Mouse (Mus musculus): ENCODE data around the gene Zfp654.
"Not testable (repeated sequence)": the region's sequence is repeated elsewhere in the genome, so short reads cannot be mapped to it uniquely, and the experiment has no call there.

Gene Zfp654

DNA sequence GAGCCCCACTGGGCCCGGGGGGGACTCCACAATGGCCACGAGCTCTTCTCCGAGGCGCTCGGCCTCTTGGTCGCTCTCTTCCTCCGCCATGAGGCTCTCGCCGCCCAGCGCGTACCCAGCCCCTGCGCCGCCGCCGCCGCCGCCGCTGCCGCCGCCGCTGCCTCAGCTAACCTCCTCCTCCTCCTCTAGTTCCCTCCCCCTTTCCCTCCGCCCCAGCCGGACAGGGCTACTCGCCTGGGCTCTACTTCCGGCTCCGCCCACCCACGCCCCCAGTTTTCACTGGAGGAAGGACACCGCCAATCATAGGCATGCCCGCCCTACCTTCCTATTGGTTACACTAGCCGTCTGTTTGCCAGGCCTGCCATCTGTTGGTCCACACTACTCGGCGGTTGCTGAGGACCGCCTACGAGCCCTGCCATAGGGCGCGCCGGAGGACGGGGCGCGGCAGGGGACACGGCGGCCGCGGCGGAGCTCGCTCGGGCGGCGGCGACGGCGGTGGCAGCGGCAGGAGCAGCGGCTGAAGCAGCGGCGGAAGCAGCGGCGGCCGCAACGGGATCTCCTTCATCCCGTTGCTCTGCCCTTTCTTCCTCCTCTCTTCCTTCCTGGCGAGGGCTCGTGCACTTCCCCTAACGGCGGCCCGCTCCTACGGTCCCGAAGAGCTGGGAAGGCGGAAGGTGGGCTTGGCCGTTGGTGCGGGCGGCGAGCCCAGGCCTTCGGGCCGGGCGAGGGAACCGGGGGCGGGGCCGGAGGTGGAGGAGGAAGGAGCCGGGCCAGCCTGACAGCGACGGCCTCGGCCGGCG is at the start of gene Zfp654, which contains the start of gene Cggbp1:
TSS of gene Zfp654 (minus strand) at position 90 of the 800 bp plus-strand sequence.
TSS of gene Cggbp1 (plus strand) at position 434 of the 800 bp plus-strand sequence.
- DNase-seq = peak; percentile 100

DNA sequence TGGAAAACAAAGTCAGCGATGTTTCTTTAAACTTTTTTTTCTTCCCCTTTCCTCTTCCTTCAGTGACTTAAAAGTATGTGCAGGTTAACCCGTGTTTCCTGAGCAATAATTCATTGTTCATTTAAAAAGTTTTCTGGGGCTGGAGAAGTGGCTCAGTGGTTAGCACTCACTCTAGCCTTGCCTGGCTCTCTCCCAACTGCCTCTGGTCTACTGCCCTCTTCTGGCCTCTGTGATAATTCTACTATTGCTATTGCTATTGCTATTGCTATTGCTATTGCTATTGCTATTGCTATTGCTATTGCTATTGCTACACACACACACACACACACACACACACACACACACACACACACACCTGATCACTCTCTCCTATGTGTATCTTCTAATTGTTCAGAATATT is 47.6 kb upstream of the Zfp654 start:
- DNase-seq = peak in 1 of 2 experiments; percentile 20

DNA sequence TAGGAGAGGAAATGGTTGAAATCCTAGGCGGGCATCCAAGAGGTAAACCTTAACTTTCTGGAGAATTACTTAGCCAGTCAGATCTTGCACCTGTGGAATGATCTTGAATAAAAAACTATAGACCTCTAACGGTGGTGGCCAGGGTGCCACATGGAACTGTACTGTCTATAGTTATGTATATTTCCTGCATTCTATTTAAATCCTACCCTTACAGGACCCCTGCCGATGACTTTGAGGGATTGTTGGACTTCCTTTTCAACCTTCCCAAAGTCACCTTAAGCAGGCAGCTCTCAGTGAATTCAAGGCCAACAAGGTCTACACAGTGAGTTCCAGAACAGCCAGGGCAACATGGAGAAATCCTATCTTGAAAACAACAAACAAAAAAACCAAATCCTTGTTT is 38.0 kb upstream of the Zfp654 start:
- no peak for DNase-seq

DNA sequence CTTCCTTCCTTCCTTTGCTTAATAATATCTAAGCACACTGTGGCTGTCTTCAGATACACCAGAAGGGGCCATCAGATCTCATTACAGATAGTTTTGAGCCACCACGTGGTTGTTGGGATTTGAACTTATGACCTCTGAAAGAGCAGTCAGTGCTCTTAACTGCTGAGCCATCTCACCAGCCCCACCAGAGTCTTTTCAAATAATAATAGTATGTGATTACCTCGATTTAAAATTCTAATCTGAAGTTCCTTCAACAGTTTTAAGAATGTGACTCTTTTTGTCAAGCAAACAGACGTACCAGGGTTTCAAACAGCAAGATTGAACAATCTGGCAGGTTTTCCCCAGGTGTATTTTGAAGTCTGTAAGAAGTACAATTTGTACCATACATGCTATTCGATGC is 34.1 kb upstream of the Zfp654 start:
- no peak for DNase-seq

DNA sequence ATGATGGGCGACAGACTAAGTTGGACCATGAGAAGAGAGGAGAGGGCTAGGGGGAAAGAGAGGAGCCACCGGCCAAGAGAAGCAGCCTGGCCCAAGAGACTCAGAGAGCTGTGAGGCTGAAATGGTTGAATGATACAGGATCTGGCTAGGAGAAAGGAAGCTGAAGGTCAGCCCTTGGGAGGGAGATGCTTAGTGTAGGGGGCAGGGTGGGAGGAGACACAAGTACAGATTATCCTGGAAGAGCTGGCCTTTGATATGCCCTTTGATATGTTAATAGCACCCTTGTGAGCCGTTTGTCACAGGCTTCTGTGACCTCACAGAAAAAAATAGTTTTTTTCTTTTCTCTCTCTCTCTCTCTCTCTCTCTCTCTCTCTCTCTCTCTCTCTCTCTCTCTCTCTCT is 33.7 kb upstream of the Zfp654 start:
- DNase-seq = no peak

DNA sequence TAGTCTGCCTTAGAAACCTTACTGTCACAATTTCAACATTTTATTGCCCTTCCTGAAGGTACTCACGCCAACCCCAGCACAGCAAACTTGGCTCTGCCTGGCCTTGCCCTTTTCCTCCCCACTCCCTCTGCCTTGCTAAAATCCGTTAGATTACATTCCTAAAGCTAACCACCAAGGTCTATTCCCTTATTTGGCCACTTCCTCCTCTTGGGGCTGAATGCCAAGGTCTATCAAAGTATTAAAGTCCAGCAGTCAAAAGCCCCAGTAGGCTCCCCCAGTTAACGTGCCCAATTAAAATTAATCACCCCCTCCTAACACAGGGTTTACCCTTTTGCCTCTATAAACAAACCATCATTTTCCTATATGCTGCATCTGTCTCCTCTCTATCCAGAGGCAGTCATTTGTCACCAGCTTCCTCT is 33.0 kb upstream of the Zfp654 start:
- no peak for DNase-seq

DNA sequence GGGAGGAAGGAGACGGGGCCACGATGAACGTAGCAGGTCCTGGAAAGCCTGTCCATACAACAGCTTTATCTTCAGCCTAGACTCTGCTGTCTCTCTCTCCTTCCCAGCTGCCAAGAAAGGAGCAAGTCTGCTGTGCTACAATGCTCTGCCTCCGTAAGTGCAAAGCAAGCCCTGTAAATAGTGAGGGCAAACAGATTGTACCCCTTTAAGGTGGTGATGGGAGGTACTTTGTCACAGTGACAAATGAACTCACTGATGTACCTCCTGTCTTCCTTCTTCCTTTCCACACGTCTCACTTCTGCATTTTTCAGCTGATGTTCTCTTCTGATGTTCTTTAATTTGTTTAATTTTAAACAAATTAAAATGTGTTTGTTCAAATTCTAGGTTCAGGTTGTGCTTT is 32.4 kb upstream of the Zfp654 start:
- no peak for DNase-seq

DNA sequence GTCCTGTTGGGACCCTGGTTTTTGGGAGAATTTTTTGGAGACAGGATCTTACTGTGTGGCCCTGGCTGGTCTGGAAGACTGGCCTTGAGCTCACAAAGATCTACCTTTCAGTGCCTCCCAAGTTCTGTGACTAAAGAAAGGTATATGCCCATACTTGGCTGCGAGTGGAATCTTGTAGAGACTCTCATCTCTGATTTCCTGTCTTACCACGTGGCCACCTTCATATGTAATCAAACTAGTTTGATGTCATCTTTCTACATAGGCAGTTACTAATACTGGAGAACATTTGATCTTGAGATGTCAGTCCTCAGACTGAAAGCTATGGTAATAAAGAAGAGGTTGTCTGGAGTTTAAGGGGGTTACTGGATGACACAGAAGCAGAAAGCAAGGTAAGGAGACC is 30.0 kb upstream of the Zfp654 start:
- no peak for DNase-seq

DNA sequence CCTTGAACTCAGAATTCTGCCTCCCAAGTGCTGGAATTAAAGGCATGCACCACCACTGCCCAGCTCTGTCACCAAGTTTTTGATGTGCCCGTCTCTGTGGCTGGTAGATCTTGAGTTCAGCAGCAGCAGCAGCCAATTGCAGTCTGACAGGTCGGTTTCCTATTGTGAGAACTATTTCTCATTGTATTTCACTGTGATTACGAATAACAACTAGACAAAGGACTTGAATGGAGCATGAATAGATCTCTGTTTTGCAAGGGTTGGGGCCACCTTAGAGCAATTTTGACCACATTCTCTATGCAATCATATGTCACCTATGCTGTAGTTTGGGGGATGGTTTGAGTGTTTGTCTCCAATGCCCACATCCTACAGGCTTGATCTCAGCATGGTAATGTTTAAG is 29.5 kb upstream of the Zfp654 start:
- DNase-seq = no peak

DNA sequence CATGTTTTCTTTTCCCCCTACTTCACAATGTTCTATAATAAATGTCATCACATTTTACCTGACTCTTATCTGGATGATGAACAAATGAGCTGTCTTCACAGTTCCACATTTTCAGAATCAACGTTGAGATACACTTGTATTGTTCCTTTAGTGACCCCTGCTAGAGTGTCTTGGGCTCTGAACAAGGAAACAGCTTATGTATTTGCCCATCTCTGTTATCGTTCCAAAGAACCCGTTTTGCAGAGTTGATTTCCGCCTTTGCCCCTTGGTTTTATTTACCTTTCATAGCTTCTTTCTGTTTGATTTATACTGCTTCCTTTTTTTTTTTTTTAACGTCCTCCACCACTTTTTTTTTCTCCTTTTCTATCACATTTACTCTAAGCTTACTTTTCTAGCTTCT is 28.3 kb upstream of the Zfp654 start:
- DNase-seq = no peak

DNA sequence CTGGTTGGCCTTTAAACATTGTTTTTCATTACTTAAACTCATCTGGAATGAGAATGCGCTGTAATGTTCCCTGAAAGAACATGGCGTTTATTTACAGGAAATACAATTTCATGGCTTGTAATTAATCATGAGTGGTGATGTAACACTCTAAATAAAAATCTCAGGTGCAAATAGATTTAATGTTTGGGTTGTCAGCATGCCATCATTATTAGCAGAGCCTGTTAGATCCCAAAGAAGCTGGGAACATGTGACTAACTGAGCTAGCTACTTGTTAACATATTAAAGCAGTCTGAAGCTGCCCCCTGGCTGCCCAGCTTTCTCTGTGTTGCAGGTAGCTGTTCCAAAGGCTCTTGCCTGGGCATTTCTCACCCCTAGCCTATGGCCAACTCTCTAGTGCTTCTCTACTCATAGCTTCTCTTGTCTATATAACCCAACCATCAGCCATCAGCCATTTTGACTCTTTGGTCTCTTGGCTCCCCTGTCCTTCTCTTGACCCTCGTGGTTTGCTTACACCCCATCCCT is 27.2 kb upstream of the Zfp654 start:
- peak in 1 of 2 experiments; percentile 25 for DNase-seq

DNA sequence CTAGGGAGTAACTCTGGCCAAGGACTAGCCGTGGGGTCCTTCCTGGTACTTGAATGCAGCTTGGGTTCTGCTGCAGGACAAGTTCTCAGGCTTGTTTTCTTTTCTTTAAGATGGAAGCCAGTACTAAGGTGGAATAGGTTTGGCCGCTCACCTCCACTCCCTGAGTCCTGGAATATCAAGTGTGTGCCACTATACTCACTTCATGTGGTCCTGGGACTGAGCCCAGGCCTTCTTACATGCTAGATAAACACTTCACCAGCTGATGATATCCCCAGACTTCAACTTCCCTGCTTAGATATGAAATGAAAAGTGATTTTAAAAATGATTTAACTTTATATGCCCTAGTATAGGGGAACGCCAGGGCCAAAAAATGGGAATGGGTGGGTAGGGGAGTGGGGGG is 25.9 kb upstream of the Zfp654 start:
- peak; percentile 37 to 42 for DNase-seq

DNA sequence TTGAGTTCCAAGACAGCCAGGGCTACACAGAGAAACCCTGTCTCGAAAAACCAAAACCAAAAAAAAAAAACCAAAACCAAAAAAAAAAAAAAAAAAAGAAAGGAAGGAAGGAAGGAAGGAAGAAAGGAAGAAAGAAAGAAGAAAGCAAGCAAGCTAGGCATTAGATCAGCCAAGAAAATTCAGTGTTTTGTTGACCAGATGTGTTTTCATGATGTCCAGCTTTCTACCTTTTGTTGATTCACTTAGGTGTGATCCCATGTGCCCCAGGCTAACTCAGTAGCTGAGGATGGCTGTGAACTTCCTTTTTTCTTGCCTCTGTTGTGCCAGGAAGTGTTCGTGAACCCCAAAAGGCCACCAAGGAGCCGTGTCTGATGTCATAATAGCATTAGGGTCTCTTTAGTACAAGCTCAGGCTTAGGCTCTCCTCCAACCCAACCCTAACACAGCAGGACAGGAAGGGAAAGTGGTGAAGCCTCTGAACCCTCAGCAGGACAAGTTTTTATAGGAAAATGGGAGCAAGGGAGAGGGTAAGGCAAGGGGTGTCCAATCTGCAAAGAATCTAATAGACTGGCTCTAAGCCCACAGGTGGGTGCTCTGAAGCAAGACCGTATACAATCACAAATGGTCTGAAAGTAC is 25.3 kb upstream of the Zfp654 start:
- no peak for DNase-seq

DNA sequence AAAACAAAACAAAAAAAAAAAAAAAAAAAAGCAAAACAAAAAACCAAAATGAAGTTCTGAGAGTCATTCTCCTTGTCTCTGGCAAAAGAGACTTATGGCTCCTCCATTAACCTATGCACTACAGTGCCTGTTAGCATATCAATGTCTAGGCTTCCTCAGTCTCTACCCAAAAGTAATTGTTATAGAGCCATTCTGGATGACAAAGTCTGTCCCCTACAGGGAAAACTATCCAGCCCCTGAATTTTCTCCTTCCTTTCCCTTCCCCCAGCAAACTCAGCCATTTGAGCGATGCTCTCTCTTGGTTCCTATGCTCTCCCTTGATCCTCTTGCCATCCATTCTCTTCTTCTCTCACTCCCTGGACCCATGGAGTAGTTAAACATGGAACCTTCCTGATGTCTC is 24.4 kb upstream of the Zfp654 start:
- DNase-seq = no peak

DNA sequence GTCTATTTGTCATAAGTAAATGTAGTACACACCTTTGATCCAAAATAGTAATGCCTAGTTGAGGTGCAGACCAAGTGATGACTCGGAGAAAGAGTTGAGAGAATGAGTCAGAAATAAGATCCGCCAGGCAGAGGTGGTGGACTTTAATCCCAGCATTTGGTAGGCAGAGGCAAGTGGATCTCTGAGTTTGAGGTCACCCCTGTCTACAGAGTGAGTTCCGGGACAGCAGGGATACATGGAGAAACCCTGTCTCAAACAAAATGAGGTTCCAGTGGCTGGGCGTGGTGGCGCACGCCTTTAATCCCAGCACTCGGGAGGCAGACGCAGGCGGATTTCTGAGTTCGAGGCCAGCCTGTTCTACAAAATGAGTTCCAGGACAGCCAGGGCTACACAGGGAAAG is 23.9 kb upstream of the Zfp654 start:
- no peak for DNase-seq

DNA sequence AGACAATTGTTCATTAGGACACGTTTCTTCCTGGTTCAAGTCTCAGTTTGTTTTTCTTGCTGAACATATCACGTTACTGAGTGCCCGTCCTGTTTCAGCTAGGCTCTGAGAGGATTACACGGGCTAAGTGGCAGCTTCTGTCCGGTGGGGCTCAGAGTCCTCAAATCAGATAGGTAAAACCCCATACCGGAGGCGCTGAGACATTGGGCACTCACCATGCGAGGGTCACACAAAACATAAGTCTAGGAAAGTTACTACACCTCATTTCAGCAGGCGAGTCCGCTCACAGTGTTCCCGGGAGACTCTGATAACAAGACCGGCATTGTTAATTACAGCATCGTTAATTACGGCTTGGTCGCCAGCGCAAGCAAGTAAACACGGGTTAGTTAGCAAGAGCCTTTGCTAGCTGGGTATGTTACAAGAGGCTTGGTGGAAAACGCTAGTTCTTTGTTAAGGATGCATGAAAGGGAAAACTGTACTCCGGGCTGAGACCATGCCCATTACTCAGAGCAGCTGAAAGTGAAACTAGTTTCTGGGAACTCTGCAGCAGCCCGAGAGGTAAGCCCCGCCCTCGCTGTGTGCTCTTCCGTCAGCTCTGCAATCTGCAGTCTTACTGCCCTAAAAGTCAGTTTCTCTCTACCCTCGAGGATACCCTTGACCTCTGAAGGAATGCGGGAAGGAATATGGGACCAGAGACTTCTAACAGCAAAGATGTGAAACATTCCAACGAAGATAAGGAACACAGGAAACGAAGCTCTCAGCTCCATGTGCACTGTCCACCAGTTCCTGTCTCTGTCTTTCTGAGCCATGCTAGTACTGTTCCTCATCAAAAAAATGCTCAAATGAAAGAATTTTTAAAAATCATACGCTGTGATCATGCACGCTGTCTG is 22.2 kb upstream of the Zfp654 start:
- peak; percentile 72 to 73 for DNase-seq

DNA sequence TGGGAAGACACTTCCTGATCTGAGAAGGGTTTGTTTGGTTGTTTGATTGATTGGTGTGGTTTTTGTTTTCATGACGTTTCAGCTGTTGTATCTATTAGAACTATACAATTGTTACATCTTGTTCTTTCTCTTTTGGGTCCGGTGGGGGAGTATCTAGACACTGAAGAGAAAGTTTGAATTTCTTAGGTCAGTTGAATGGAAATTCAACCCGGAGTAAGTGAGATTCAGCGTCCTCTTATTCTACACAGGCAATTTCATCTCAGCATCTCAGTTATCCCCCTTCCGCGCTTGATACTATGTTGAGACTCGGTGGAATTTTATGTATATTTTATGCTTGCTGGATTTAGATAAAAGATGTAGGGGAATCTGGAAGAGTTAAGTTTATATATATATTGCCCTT is 21.4 kb upstream of the Zfp654 start:
- DNase-seq = no peak

DNA sequence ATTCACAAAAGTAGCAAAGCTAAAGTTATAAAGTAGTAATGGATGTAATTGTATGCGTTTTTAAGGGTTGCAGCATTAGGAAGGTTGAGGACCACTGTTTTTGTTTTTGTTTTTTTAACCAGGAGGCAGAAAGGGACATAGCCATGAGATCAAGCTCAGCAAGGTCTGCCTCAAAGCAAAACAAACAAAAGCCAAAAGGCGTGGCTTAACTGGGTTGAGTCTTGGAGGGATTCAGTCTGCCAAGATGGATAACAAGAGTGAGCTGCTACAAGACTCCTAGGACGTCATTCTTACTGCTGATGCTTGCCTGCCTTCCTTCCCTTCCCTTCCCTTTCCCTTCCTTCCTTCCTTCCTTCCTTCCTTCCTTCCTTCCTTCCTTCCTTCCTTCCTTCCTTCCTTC is 20.8 kb upstream of the Zfp654 start:
- peak in 1 of 2 experiments; percentile 29 for DNase-seq

DNA sequence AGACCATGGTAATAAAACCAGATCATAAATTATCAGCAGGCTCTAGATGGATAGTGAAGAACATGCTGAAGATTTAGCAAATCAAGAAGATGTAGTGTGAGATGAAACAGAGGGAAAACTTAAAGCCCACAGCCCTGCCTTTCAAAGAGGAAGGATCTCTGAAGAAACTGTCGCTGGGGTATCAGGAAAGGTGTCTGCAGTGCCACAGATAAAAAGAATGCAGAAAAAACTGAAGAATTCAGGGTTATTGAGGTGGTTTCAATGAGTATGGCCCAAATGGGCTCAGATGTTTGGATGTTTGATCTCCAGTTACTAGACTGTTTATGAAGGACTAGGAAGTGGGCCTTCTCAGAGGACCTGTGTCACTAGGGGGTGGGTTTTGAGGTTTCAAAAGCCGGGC is 18.2 kb upstream of the Zfp654 start:
- no peak for DNase-seq

DNA sequence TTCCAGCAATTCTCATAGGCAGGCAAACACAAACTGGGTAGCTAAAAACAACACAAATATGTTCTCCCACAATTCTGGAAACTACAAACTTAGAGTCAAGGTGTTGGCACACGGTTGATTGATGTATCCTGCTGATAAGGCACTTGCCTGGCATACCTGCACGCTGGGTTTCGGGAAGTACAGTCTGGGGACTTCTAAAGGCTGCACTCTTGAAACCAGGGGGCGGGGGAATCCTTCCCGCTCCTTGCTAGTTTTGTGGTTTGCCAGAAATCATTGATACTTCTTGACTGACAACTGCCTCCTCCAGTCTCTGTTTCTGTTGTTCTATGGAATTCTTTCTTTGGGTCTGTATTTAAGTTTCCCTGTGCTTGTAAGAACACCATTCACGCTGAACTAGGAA is 17.2 kb upstream of the Zfp654 start:
- no peak for DNase-seq

DNA sequence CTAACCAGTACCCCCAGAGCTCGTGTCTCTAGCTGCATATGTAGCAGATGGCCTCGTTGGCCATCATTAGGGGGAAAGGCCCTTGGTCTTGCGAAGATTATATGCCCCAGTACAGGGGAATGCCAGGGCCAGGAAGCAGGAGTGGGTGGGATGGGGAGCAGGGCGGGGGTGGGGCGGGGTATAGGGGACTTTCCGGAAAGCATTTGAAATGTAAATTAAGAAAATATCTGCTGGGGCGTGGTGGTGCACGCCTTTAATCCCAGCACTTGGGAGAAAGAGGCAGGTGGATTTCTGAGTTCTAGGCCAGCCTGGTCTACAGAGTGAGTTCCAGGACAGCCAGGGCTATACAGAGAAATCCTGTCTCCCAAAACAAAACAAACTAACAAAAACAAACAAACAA is 14.4 kb upstream of the Zfp654 start:
- not testable (repeated sequence) for DNase-seq

DNA sequence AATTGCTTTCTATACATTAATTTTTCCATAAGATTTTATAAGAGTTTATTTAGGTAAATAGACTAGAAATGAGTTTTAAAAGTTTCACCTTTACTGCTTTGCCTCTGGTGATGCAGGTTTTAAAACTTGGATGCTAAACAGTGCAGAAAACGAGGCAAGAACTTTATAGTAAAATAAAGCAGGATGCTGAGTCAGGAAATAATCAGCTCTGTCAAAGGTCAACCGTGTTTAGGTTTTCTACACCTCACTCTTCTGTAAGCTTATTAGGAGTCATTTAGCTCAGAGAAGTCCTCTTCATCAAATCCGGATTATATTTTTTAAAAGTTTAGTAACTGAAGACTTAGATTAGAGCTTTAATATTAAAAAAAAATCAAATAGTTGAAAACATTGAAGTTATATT is 5.5 kb upstream of the Zfp654 start:
- no peak for DNase-seq

DNA sequence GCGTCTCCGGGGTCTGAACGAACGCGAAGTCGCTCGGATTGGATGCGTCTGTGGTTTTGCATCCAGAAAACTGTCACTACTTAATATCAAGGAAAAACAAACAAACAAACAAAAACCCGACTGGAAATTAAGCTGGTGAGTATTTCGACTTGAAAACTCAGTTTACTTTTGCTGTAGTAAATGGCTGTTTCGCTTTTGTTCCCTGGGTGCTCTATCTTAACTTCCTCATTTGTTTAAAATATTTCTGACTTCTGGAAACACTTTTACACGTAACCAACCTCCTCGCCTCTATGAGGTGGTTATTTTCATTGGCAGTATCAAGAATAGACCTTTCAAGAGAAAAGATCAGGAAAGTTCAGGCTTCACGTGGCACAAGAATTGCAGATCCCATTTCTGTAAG is 1.4 kb upstream of the Zfp654 start:
- DNase-seq = no peak
